Mouse (Mus musculus) heart, adult 2 months (tissue): ENCODE measurements around the gene Hp1bp3.

Source experiments
- CTCF ChIP-seq: fragments of 200-600 bp; IDR thresholded peaks from 2 replicates; pipeline ENCODE4 v1.8.1; 2022; ENCODE audit warnings: antibody characterized with exemption, mild to moderate bottlenecking, moderate library complexity
- EP300 ChIP-seq: fragments of 200-500 bp; IDR thresholded peaks from 2 replicates; pipeline ENCODE4 v1.6.1; 2011; ENCODE audit warnings: low read depth, low read length, control low read depth; ENCODE audit not compliant: insufficient read depth
- POLR2A ChIP-seq: fragments of 200-500 bp; IDR thresholded peaks from 2 replicates; pipeline ENCODE4 v1.6.1; 2011; ENCODE audit warnings: mild to moderate bottlenecking, low read depth, low read length, control low read depth; ENCODE audit not compliant: insufficient read depth

DNA sequence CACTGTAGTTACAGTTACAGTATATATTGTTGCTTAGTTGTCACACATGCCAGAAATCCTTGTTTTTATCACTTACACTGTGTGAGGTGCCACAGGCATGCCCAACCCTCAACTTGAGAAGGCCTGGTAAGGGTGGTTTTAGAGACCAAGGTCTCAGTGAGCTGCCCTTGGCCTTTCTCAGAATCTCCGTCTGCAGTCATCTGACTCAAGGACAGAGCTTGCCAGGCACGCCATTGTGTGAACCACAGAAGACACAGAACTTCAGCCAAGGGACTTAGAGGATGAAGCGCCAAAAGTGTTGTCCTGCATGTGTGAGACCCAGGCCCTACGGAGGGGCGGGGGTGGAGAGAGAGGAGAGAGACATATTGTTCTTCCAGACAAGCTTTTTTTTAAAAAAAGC is 6.0 kb upstream of the Hp1bp3 start:
- TF ChIP-seq CTCF = no peak
- TF ChIP-seq POLR2A = no peak
- no peak for TF ChIP-seq EP300
